Mouse (Mus musculus) hindbrain, embryonic 14.5 days (tissue): ENCODE data around the gene Vmn1r231. TPM values are rescaled to one million over a fixed set of nuclear protein-coding genes. Genes with fewer than 3 reads are reported as not detected.

Source experiments
- polyA plus RNA-seq: library from polyadenylated mRNA; unstranded; fragments of >200 nt; fragmentation: Nextera tagmentation; extraction: Ambion mirVana; gene quantifications from 2 replicates; pipeline ENCODE4 v1.2.1, GENCODE M21; 2014

Gene Vmn1r231
- polyA plus RNA-seq, 1 experiment from 2014 or later, result not detected

Other genes starting within 250 kb of the Vmn1r231 start
- gene Vmn1r226, start 222.2 kb downstream of the Vmn1r231 start, polyA plus RNA-seq, result not detected in 2 replicates
- not detected in 2 replicates for gene Vmn1r227, start 175.2 kb downstream of the Vmn1r231 start, polyA plus RNA-seq
- gene Vmn1r228, start 118.9 kb downstream of the Vmn1r231 start, polyA plus RNA-seq, result not detected in 2 replicates
- gene Vmn1r229, start 93.5 kb downstream of the Vmn1r231 start, polyA plus RNA-seq, result not detected in 2 replicates
- gene Vmn1r230, start 64.6 kb downstream of the Vmn1r231 start, polyA plus RNA-seq, result not detected in 2 replicates
- gene Vmn1r232, start 14.6 kb upstream of the Vmn1r231 start, polyA plus RNA-seq, result not detected in 2 replicates
- gene Ppp2r1a, start 40.2 kb upstream of the Vmn1r231 start, polyA plus RNA-seq, result 794 and 843 TPM in 2 replicates
- gene Vmn1r233, start 91.4 kb upstream of the Vmn1r231 start, polyA plus RNA-seq, result not detected in 2 replicates
- gene Zfp160, start 103.8 kb upstream of the Vmn1r231 start, polyA plus RNA-seq, result 16.2 and 21.0 TPM in 2 replicates